Mouse (Mus musculus) MEL (cell line): ENCODE measurements around the gene Slc1a5.

Experiments used
- BHLHE40 ChIP-seq: IDR thresholded peaks from 2 replicates; pipeline ENCODE4 v1.6.1; 2012; ENCODE audit warnings: low read depth, mild to moderate bottlenecking, inconsistent platforms, low read length, improper control_type of control experiment, borderline replicate concordance
- CTCF ChIP-seq, 3 experiments: IDR thresholded peaks in 2 of 3; conservative IDR thresholded peaks in 1 of 3; 2 replicates each; pipeline ENCODE4 v1.5.1; 2011 to 2012; ENCODE audit warnings: low read length in 3 of 3, low read depth in 2 of 3, mild to moderate bottlenecking in 2 of 3, improper control_type of control experiment in 1 of 3, inconsistent platforms in 1 of 3, mixed read lengths in 1 of 3, moderate library complexity in 1 of 3; ENCODE audit not compliant: control insufficient read depth in 1 of 3, insufficient read depth in 1 of 3, poor library complexity in 1 of 3, severe bottlenecking in 1 of 3
- GATA1 ChIP-seq: IDR thresholded peaks from 2 replicates; pipeline ENCODE4 v1.6.1; 2011; ENCODE audit warnings: low read depth, low read length, improper control_type of control experiment
- MAFK ChIP-seq: IDR thresholded peaks from 2 replicates; pipeline ENCODE4 v1.6.1; 2011; ENCODE audit warnings: low read depth, mild to moderate bottlenecking, low read length, improper control_type of control experiment, borderline replicate concordance
- MAX ChIP-seq: IDR thresholded peaks from 2 replicates; pipeline ENCODE4 v1.6.1; 2011; ENCODE audit warnings: low read length, improper control_type of control experiment
- POLR2A ChIP-seq, 2 experiments: IDR thresholded peaks; 2 replicates each; pipeline ENCODE4 v1.6.1; 2011 to 2012; ENCODE audit warnings: low read length in 2 of 2, mild to moderate bottlenecking in 2 of 2, control low read depth in 1 of 2, improper control_type of control experiment in 1 of 2, low read depth in 1 of 2, moderate library complexity in 1 of 2; ENCODE audit not compliant: control insufficient read depth in 1 of 2, insufficient read depth in 1 of 2, poor library complexity in 1 of 2
- UBTF ChIP-seq: IDR thresholded peaks from 2 replicates; pipeline ENCODE4 v1.6.1; 2012; ENCODE audit warnings: low read depth, mild to moderate bottlenecking, inconsistent platforms, low read length, improper control_type of control experiment, moderate library complexity, borderline replicate concordance; ENCODE audit not compliant: insufficient read depth
- USF1 ChIP-seq: IDR thresholded peaks from 2 replicates; pipeline ENCODE4 v1.6.1; 2014; ENCODE audit warnings: low read depth, mild to moderate bottlenecking, inconsistent platforms, low read length, improper control_type of control experiment, moderate library complexity
- ZKSCAN1 ChIP-seq: IDR thresholded peaks from 2 replicates; pipeline ENCODE4 v1.6.1; 2012; ENCODE audit warnings: low read depth, mild to moderate bottlenecking, inconsistent platforms, low read length, improper control_type of control experiment, moderate library complexity
- ZMIZ1 ChIP-seq: IDR thresholded peaks from 2 replicates; pipeline ENCODE4 v1.6.1; 2012; ENCODE audit warnings: low read depth, mild to moderate bottlenecking, inconsistent platforms, low read length, improper control_type of control experiment, moderate library complexity

DNA sequence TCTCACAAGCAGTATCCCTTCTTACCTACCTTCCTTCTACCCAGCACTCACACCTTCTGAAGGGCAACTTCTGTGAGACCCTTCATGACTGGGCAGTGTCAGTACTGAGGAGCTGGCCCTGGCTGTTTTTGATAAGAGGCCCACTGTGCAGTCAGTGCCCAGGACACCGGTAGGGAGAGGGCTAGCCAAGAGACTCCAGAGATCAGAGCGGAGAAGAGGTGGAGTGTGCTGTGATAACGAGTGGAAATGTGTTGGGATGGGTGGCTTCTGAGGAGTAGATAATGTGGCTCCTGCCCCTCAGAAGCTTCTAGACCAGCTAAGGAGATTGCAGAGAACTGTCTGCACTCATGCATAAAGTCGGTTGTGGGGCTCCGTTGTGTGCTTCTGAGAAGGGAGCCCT lies 38.7 kb downstream of the Slc1a5 start:
- TF ChIP-seq GATA1, result no peak
- no peak for TF ChIP-seq POLR2A (IDR thresholded peaks at IDR 0.05; ENCODE audit: control insufficient read depth in 1 of 2, insufficient read depth in 1 of 2, low read depth in 1 of 2, low read length in 2 of 2, poor library complexity in 1 of 2)
- TF ChIP-seq ZMIZ1, result no peak
- no peak for TF ChIP-seq CTCF (IDR thresholded peaks at IDR 0.05 in 2 of 3, conservative IDR thresholded peaks at IDR 0.05 in 1 of 3; ENCODE audit: control insufficient read depth in 1 of 3, insufficient read depth in 1 of 3, low read depth in 2 of 3, low read length in 3 of 3, poor library complexity in 1 of 3, severe bottlenecking in 1 of 3)
- TF ChIP-seq BHLHE40, result no peak
- no peak for TF ChIP-seq USF1
- no peak for TF ChIP-seq MAFK
- TF ChIP-seq MAX, result no peak
- TF ChIP-seq UBTF, result no peak
- TF ChIP-seq ZKSCAN1, result no peak
